Mouse (Mus musculus) CD4-positive, CD25-positive, alpha-beta regulatory T cell, adult 4 months (primary cell): ENCODE measurements around the gene Tmem207. TPM values are rescaled to one million over a fixed set of nuclear protein-coding genes. Genes with fewer than 3 reads are reported as not detected.
"Not testable (repeated sequence)": the region's sequence is repeated elsewhere in the genome, so short reads cannot be mapped to it uniquely, and the experiment has no call there.

ENCODE experiments used
- ATAC-seq: one replicate; pipeline ENCODE4 v1.8.0; 2017
- polyA plus RNA-seq, 2 experiments: library from polyadenylated mRNA; unstranded; fragments of 100-300 nt; shearing (Covaris generic); gene quantifications; one replicate each; pipeline ENCODE4 v1.2.1; 2017

The Tmem207 gene
- not detected for polyA plus RNA-seq

DNA sequence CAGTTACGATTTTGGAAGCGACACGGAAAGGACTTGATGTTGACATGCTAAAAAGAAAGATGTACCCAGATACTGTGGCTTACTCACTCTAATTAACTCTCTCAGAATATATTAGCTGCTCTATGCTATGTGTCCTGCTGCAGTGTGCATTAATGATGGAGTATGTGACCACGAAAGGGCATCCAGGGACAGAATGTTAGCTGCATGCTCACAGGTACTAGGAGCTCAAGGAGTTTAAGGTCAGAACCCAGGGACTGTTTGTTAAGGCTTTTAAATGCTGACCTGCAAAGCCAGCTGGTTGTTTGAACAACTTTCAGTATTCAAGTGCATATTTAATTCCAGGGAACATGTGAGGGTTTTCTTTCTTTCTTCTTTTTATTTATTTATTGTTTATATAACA, at the start of gene Tmem207:
TSS of gene Tmem207 (minus strand) at position 101 of the 400 bp plus-strand sequence.
- no peak for ATAC-seq

DNA sequence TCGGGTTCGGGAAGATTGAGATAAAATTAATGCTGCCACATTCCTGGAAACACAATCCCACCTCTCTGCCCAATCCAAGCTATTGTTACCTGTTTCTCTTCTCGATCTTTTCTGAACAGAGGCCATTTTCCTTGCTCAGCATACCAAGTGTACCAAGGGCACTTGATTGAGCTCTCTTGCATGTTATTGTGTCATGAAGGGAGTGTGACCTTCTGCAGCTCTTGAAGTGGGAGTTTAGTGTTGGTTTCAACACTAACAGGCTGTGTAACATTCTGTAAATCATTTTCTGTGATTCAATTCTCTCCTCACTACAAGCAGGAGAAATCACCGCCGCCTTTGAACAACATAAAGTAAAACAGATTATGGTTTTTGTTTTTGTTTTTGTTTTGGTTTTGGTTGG, 47.6 kb upstream of the Tmem207 start:
- no peak for ATAC-seq

DNA sequence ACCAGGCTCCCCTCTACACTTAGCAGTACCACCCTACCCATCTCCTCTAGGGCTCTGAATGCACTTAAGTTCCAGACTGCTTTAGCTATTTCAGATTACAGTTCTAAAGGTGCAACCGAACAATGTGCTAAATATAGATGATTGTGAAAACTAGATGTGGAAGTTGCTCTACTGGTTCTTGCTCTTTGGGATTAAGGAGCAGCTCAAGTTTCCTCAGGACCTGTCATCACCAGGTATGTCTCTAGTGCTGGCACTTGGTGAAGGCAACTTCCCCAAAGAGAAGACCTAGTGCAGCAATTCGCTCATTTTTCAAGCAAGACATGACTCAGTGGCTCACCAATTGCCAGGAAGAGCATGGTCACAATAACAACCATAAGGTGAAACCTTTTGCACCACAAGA, 45.3 kb upstream of the Tmem207 start:
- ATAC-seq, result no peak

DNA sequence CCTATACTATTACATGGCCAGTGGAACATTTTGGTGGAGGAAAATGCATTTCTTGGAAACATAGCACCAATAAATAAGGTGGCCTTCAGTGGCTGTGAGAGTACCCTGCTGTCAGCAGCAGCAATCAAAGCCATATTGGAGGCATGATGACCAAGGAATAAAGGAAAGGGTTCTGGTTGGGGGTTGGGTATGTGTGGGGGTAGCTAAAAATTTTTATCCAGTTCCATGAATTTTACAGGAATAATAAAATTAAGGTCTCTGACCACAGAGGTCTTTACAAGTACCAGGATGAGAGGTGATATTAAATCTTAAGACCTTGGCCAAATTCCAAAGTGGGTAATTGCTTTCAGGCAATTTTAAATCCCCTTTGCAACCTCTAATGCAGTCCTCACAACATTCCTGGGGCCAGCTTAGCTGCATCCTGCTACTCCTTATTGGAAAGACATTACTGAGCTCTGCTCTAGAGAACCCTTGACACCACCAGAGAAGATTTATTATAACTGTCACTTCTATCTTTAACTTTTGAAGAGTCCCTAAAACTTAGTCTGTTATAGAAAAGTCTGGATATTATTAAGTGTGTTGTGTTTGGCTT, 42.9 kb upstream of the Tmem207 start:
- ATAC-seq, result no peak

DNA sequence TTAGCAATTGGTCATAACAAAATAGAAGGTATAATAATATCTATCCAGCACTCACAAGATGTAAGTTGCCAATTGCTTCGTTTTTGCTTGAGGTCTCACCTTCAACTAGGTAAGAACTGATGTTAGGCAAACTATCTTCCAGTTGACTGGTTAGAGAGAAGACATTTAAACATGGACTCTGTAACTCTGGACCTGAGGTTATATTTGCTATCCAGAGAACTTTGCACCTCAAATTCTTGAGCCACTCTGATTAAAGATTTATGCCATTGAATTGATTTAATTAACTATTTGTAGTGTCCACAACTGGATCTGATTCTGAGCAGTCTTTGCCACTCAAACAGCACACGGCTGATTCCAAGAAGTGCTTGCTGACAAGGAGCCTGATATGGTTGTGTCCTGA, 36.2 kb upstream of the Tmem207 start:
- ATAC-seq, result no peak

DNA sequence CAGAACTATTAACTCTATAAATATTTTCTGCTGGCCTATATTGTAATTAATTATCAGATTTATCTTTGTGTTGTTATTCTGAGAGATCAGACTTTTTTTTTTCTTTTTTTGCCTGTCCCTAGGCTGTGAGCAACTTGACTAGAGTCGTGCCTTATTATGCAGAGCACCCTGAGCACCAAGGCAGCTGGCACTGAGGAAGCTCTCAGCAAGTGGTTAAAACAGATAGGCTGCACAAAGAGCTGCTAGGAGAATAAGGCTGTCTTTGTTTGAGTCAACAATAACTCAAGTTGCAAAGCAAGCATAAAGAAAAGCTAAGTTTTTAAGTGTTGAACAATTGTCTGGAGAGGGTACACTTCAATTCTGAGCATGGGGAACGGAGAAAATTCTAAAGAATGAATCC, 35.2 kb upstream of the Tmem207 start:
- no peak for ATAC-seq

DNA sequence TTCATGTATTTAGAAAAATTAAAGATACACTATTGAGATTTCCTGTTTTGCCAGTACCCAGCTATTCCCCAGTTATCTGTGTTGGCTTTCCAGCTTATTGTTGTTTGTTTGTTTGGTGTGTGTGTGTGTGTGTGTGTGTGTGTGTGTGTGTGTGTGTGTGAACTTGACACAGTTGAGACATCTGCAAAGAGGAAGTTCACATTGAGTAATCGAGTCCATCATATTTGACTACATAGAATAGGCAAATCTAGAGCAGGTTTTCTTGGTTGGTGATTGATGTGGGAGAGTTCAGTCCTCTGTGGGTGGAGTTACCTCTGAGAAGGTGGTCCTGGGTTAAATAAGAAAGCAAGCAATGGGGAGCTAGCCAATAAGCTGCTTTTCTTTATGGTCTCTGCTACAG, 32.2 kb upstream of the Tmem207 start:
- ATAC-seq, result no peak

DNA sequence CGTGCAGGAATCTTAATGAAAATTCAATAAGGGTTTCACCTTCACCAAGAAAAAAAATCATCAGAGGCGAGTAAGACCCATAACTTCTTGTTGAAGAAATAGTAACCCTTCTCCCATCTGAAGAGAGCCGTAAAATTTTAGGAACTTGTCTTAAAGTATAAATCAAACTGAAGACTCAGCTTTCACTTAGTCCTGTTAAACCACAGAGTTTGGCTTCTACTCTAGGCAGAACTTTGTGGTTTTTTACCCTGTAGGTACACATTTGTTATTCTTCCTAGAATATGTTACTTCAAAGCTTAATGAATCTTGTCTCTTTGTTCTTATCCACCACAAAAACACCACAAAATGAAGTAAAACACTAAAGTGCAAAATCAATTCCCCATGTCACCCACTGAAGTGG, 25.7 kb upstream of the Tmem207 start:
- no peak for ATAC-seq

DNA sequence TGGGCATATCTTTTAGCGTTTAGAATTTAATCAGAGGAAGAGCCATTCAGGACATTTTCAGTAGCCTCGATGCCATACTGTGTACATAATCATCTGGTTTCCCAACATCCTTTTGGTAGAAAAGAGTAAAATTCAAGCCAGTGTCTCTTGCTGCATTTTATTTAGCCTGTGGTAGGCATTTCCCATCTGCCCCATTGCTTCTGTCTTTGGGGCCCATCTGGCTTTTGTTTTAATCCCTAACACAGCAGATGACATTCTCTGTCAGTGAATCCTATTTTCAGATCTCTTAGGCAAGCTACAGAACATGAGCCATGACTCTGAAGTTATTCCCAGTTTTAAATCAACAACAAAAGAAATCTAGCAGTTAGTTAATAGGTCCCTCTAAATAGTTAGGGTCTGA, 22.7 kb upstream of the Tmem207 start:
- no peak for ATAC-seq

DNA sequence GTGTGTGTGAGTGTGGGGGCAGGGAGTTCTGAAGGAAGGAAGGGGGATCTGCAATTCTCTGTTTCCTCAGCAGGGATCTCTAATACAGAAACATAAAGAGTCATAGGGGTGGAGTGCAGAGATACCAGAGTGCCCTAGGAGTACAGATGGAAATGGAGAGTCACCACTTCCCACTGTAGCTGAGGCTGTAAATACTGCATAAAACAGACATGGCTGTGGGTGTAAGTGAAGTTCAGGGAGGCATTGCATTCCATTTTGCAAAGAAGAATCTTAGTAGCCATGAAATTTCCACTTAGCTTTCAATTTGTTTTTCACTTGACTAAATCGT, 20.3 kb upstream of the Tmem207 start:
- ATAC-seq, result no peak

DNA sequence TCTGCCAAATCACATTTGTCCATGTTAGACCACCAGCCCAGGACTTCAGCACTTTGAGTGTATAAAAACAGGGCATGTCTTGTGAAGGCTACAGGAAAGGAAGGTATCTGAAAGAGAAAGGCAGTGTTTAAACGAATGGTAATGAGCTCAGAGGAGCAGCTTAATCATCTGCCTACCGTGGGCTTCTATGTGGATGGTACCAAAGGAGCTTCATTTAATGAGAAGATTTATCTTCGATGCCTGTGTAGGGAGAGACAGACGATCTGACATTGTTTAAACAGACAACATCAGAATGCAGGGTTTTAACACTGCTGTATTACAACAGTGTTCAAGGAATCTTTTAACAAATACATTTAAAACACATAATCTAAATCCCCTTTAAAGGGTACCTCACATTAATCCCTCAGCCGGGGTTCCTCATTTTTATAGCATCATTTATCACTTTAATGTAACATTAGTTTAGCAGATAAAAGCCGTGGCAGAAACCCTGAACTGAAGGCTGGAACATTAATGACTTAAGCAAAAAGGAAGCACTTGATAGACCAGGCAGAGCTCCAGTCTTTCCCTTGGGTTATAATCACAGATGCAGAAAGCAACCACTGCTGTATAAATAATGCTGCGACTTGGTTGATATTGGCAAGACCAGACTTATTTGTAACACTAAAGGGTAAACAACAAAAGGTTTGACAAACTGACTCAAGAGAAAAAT, 19.8 kb upstream of the Tmem207 start:
- no peak for ATAC-seq

DNA sequence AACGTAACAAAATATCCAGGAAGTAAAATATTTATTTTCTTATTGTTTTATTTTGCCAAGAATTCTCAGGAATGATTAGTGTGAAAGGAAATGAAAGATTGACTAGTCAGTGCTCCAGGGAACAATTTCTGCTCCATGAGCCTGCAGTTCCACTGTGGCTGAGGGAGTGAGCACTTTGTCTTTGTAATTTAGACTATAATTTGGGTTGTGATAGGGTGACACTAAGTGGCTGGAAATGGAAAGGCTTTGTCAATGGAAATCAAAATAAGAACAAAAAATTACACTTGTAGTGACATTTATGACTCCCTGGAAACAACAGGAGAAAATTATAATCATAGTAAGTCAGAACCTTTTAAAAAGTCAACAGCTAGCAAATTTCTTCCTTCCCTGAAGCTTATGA, 5.7 kb upstream of the Tmem207 start:
- no peak for ATAC-seq

DNA sequence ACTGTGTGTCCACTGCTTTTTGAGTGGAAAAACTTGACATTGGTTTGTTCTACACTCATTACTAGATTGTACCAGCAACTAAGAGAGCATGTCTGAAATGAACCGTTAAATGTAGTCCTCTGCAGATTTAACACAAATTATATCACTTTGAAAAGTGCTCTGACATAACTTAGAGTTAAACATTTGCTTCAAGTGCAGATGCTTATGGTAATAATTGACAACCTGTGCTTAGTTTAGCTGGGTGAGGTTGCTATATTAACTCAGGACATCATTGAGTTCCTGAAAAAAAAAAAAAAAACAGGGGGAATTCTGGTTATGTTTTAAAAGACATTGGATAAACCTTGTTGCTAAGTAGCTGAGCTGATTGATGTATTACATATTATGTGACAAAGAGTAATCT, 3.9 kb upstream of the Tmem207 start:
- no peak for ATAC-seq

DNA sequence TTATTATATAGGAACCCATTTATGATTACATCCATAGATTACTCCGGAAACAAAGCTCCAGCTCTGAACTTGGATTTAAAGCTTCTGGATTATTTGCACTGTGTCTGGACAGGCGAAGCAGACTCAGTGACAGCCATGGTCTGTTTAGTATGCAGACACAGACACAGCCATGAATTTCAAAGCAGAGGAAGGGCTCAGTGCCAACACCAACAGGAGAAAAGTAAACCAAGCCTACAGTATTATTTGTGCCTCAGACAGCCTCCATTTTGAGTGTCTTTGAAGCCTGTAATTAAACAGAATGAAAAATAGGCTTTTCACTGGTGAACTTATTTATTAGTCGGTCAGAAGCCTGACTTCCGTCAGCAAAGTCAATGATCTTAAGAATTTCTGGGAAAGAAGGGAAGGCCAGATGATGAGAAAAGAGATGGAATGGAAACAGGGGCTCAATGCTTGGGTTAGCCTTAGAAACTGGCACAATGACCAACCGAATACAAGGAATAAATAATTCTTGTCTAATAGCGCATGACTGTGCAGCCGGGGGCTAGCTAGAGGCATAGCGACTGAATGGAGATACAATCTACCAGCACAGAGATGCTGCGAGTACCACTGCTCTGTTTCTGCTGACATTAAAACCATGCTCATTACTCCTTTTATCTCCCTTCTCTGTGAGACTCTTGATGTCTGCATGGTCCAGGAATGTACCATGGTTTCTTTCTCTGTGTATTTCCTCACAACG, 1.5 kb upstream of the Tmem207 start:
- no peak for ATAC-seq

DNA sequence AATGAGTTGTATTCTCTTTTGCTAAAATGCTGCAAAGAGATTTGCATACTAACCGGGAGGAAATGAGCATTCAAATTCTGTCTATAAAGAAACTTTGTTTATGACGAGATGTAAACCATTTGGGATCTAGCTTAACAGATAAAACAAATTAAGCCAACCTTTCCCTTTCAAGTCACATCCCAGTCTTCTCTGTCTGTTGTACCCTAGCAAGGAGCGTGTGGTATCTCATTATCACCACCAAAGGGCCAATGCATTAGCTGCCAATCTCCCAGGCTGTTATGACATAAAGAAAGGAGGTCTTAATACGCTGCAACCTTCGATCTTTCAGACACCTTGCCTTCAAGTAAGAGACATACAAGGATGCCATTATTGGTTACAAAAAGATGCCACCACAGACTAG, 737 bp downstream of the Tmem207 start:
- no peak for ATAC-seq

DNA sequence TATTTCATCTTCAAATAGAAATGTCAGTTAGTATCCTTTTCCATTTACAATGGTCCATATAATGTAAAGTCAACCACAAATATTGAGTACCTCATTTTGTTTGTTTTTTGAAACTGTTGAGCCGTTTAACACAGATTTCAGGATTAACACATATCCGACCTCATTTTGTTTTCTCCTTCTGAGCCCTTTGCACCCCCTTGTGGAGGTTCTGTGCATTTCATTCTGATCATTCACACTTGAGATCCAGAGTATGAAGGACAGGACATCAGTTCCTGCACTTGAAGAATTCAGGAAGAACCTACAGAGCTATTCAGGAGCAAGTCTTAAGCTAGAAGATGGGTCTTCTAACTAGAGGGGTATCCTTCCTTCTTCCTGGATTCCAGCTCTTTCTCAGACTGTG, 7.0 kb downstream of the Tmem207 start:
- no peak for ATAC-seq

DNA sequence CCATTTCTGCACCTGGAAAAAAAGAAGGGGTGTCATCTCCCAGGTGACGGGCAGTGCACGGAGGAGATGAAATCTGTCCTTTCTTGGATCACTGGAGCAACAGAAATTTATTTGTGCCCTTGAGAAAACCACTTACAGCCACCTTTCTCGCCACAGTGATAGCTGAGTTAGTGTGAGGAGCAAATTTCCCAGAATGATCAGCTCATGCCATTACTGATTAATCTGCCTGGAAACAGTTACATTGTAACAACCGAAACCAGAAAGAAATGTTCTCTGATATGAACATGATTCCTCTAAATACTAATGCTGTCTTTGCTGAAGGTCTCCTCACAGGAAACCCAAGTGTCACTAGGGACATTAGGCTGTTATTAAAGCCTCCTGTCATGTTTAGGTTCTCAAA, 21.6 kb downstream of the Tmem207 start:
- no peak for ATAC-seq

DNA sequence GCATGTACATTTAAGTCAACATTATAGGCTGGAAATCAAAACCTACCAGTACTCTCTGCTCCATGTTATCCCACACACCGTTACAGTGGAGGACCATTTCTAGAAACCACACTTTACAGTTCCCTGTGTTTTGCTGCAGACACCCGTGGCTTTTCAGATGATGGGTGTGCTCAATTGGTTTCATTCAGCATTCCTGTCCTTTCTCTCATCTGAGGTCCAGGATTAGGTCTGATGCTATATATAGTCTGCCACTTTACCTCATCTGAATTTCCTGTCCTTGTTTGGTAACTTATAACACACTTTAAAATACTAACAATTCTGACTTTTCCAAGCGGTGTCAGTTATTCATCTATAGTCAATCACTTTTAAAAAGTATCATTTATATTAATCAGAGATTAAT, 25.8 kb downstream of the Tmem207 start:
- no peak for ATAC-seq

DNA sequence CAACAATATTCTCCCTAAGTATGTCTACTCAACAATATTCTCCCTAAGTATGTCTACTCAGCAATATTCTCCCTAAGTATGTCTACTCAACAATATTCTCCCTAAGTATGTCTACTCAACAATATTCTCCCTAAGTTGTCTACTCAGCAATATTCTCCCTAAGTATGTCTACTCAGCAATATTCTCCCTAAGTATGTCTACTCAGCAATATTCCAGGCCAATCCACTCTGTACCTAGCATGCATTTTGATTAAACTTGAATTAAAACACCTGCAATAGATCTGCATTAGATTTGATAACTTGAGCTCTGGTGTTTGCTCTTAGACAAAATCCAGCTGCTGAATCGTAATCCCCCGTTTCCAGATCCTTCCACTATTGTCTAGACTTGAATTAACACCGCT, 26.9 kb downstream of the Tmem207 start:
- ATAC-seq, result not testable (repeated sequence)

DNA sequence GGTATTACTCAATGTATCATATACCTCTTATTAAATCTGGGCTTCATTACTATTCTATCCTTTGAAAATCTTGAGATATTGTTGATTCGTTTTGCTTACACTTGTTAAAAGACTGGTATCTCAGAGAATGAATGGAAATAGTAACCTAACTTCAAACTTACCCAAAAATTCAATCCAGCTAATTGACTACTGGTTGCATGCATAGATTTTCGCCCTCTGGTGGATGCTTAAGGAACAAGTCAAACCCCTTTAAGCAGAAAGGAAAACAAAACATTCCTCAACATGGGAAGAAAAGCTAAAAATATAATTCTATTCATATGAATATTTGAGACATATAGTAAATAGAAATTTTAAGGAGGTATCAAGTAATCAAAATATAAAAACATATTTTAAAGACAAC, 30.8 kb downstream of the Tmem207 start:
- no peak for ATAC-seq

DNA sequence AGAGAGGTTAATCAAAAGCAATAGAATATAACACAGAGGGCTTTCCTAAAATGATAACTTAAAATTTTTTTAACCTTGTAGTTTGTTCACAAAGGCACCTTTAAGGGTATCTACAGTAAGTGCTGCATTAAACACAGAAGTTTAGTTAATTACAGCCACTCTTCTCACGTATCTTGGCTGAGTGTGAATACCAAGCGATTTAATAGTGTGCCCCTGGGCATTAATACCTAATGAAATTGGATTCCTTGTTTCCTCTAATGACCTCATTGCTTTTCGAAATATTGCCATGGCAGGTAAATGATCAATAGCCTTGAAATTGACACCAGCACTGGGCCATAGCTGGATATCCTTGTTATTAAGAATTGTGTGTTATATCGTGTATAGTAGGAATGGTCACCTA, 55.3 kb downstream of the Tmem207 start:
- no peak for ATAC-seq

DNA sequence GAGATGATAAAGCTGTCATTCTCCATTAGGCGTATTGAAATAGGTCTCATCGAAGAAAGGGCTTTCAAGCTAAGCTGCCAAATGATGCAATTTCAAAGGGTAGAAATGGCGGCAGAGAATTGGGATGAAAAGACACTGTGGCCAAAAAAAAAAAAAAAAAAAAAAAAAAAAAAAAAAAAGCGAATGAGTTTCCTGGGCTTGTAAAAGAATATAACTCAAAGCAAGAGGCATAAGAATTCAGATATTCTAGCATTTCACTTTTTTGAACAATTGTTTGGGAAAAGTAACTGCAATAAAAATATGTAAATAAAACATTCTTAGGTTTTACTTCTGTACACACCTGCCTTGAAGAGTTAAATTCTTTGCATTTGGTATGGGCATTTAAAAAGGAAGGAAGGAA, 60.0 kb downstream of the Tmem207 start:
- ATAC-seq, result no peak

DNA sequence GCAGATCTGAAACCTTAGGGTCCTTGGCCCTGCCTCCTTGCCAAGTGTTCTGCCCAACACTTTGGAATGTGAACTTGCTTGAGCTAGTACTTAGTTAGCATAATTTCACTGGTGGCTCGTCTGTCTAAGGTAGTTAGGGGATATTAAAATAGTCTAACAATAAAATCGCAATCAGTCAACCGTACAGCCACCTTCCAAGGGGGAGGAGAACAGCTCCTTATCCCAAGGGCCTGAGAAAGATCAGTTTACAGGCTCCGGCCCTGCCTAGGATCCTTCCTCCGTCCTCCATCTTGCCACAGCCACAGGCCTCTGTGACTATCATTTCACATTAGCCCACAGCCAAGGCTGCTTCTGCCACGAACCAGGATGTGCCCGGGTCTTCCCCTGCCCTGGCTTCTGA, 63.7 kb downstream of the Tmem207 start, which contains the start of gene Cldn16:
TSS of gene Cldn16 (plus strand) at position 301 of the 400 bp plus-strand sequence.
- no peak for ATAC-seq

DNA sequence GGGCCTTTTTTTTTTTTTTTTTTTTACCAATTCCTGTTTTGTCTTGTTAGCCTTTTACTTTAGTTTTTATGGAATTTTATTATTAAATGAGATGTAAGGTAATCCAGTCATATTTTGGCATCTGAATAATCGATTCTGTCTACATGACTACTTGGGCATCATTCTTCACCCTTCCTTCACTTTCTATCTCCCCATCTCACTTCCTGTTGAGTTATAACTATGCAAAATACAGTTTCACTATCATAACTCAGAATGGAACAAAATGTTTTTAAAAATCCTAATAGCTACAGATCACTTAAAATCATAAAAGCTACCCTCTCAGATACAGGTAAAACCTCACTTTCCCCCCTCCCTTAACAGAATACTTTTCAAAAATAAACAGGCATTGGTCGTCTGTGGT, 70.4 kb downstream of the Tmem207 start:
- no peak for ATAC-seq
